Mouse (Mus musculus) CD4-positive naive resting alpha-beta T cell, adult 76 days (primary cell): Measurements from ENCODE around the gene Olfr711. TPM values are rescaled to one million over a fixed set of nuclear protein-coding genes. Genes with fewer than 3 reads are reported as not detected.

Experiments
- total RNA-seq: library from RNA; stranded (reverse); gene quantifications from one replicate; pipeline ENCODE4 v1.2.4, GENCODE M21; 2023

The Olfr711 gene
- not detected for total RNA-seq

GRCm38 (mm10) chr7:106975353-106975752, at the start of gene Olfr711:
Gene Olfr711, minus strand, starts transcription at chr7:106975453.

GRCm38 (mm10) chr7:107005972-107006371, 30.7 kb upstream of the Olfr711 start, which contains the start of gene Olfr2:
Gene Olfr2, minus strand, starts transcription at chr7:107006072.

GRCm38 (mm10) chr7:106963837-106964236, 11.4 kb downstream of the Olfr711 start, which contains the start of gene Olfr6:
Gene Olfr6, minus strand, starts transcription at chr7:106963937.

GRCm38 (mm10) chr7:106948212-106948611, 27.0 kb downstream of the Olfr711 start, which contains the start of gene Olfr710:
Gene Olfr710, minus strand, starts transcription at chr7:106948312.

GRCm38 (mm10) chr7:106932119-106932518, 43.1 kb downstream of the Olfr711 start, which contains the start of gene Olfr709-ps1:
Gene Olfr709-ps1, minus strand, starts transcription at chr7:106932219.

Other genes with a start within 250 kb of the Olfr711 start
- gene Olfr697, start 233.0 kb downstream of the Olfr711 start, total RNA-seq: not detected
- gene Olfr698, start 220.1 kb downstream of the Olfr711 start, total RNA-seq: not detected
- gene Olfr699, start 182.3 kb downstream of the Olfr711 start, total RNA-seq: not detected
- gene Olfr700, start 166.6 kb downstream of the Olfr711 start, total RNA-seq: not detected
- gene Olfr701, start 161.3 kb downstream of the Olfr711 start, total RNA-seq: not detected
- gene Olfr702, start 141.6 kb downstream of the Olfr711 start, total RNA-seq: not detected
- not detected for gene Olfr703, start 132.1 kb downstream of the Olfr711 start, total RNA-seq
- not detected for gene Olfr704, start 112.3 kb downstream of the Olfr711 start, total RNA-seq
- not detected for gene Olfr705, start 98.6 kb downstream of the Olfr711 start, total RNA-seq
- gene Olfr706, start 87.3 kb downstream of the Olfr711 start, total RNA-seq: not detected
- not detected for gene Olfr707, start 74.2 kb downstream of the Olfr711 start, total RNA-seq
- not detected for gene Olfr1532-ps1, start 67.5 kb downstream of the Olfr711 start, total RNA-seq
- gene Olfr709-ps1, start 43.2 kb downstream of the Olfr711 start, total RNA-seq: not detected
- not detected for gene Olfr710, start 27.1 kb downstream of the Olfr711 start, total RNA-seq
- gene Olfr6, start 11.5 kb downstream of the Olfr711 start, total RNA-seq: not detected
- not detected for gene Olfr2, start 30.6 kb upstream of the Olfr711 start, total RNA-seq
- gene Olfr713, start 55.7 kb upstream of the Olfr711 start, total RNA-seq: not detected
- not detected for gene Olfr714, start 95.5 kb upstream of the Olfr711 start, total RNA-seq
- not detected for gene Olfr17, start 117.8 kb upstream of the Olfr711 start, total RNA-seq
- gene Olfr715b, start 134.9 kb upstream of the Olfr711 start, total RNA-seq: not detected
- gene Olfr715, start 155.6 kb upstream of the Olfr711 start, total RNA-seq: not detected
- gene Olfr716, start 162.9 kb upstream of the Olfr711 start, total RNA-seq: not detected
- gene Nlrp14, start 191.5 kb upstream of the Olfr711 start, total RNA-seq: not detected
- not detected for gene Rbmxl2, start 234.0 kb upstream of the Olfr711 start, total RNA-seq